In genomic region chr8:21906290-21906689, GRCm38 (mm10) we compare ENCODE assay signal across 17 mouse cellular contexts. TPM values are rescaled to one million over a fixed set of nuclear protein-coding genes. Genes with fewer than 3 reads are reported as not detected.
DNase-seq lines count a peak whose midpoint lies in the region; ATAC-seq and TF ChIP-seq lines count a peak whose summit lies in the region.
"Not testable (repeated sequence)": the region's sequence is repeated elsewhere in the genome, so short reads cannot be mapped to it uniquely, and the experiment has no call there.
"Had no signal": no experiment of that assay in that cellular context is flagged by ENCODE, and none has a peak within 500 bp of the region (broad histone marks: within the 10 kb centered on the region; RNA-seq: fewer than 3 reads in every experiment).

TSS of gene Defb11 (minus strand) at chr8:21906412.

- not testable (repeated sequence) for H3K9ac ChIP-seq in embryonic facial prominence, embryonic 14.5 days (ENCODE audit: low read depth, low read length); hindbrain, embryonic 14.5 days; limb, embryonic 14.5 days (ENCODE audit: low read depth, low read length, severe bottlenecking)

- H3K4me1 ChIP-seq in embryonic facial prominence, embryonic 14.5 days (ENCODE audit: control insufficient read depth, insufficient read depth, low read length); hindbrain, embryonic 14.5 days (replicated peaks; ENCODE audit: control insufficient read depth, insufficient read depth, low read length); kidney, adult 2 months (ENCODE audit: control insufficient read depth, insufficient read depth, low read length); limb, embryonic 14.5 days (ENCODE audit: control insufficient read depth, insufficient read depth, low read length): not testable (repeated sequence)

- not testable (repeated sequence) for ATAC-seq in embryonic facial prominence, embryonic 14.5 days (ENCODE audit: low read depth); limb, embryonic 14.5 days (ENCODE audit: low FRiP score, low read depth)
- ATAC-seq in hindbrain, embryonic 14.5 days (ENCODE audit: low FRiP score): peak; percentile 24; the same call in 1 of the 2 replicates

- not testable (repeated sequence) for H3K36me3 ChIP-seq in embryonic facial prominence, embryonic 14.5 days (ENCODE audit: control insufficient read depth, insufficient read depth, low read length); hindbrain, embryonic 14.5 days (replicated peaks; ENCODE audit: control insufficient read depth, insufficient read depth); kidney, adult 2 months (ENCODE audit: control insufficient read depth, insufficient read depth, low read length); limb, embryonic 14.5 days (ENCODE audit: control insufficient read depth, insufficient read depth, low read length)

- peak; percentile 20 for DNase-seq in embryonic facial prominence, embryonic 14.5 days (ENCODE audit: low spot score)
- peak; percentile 11 for DNase-seq in forelimb bud, embryonic 11.5 days (ENCODE audit: low read depth, low spot score)
- not testable (repeated sequence) for DNase-seq in hindbrain, embryonic 14.5 days (ENCODE audit: low spot score)
- peak; percentile 64 for DNase-seq in kidney, adult 2 months
- peak; percentile 25 to 66 for DNase-seq in kidney, postnatal 25 days
- peak; percentile 23 for DNase-seq in limb, embryonic 14.5 days (ENCODE audit: low spot score)
- peak; percentile 44 for DNase-seq in retina, embryonic 14.5 days (ENCODE audit: low spot score)

- not testable (repeated sequence) for H3K27ac ChIP-seq in embryonic facial prominence, embryonic 14.5 days (replicated peaks; ENCODE audit: low read depth, low read length); hindbrain, embryonic 14.5 days; limb, embryonic 14.5 days (replicated peaks; ENCODE audit: low read depth, low read length)
- peak within 1 kb of the TSS; percentile 17; the same call in 1 of the 2 replicates for H3K27ac ChIP-seq in kidney, adult 2 months (ENCODE audit: insufficient read depth, low read depth, low read length)

- not testable (repeated sequence) for TF ChIP-seq CTCF in kidney, adult 2 months (conservative IDR thresholded peaks at IDR 0.05; ENCODE audit: insufficient read depth, insufficient read length, low read depth, low read length)

- H3K9me3 ChIP-seq in embryonic facial prominence, embryonic 14.5 days (ENCODE audit: control insufficient read depth, low read length); hindbrain, embryonic 14.5 days (ENCODE audit: control insufficient read depth, low read length); limb, embryonic 14.5 days (ENCODE audit: control insufficient read depth, low read length): not testable (repeated sequence)

- not testable (repeated sequence) for H3K27me3 ChIP-seq in embryonic facial prominence, embryonic 14.5 days (replicated peaks; ENCODE audit: control insufficient read depth, insufficient read depth, low read length); hindbrain, embryonic 14.5 days (ENCODE audit: control insufficient read depth, insufficient read depth, low read length); kidney, adult 2 months (replicated peaks; ENCODE audit: control insufficient read depth, insufficient read depth, low read length); limb, embryonic 14.5 days (ENCODE audit: control insufficient read depth, insufficient read depth, low read length)

- not testable (repeated sequence) for H3K4me2 ChIP-seq in embryonic facial prominence, embryonic 14.5 days (ENCODE audit: low read depth, low read length); hindbrain, embryonic 14.5 days (replicated peaks); limb, embryonic 14.5 days (replicated peaks; ENCODE audit: low read depth, low read length, severe bottlenecking)

- TF ChIP-seq POLR2A in kidney, adult 2 months (IDR thresholded peaks at IDR 0.05; ENCODE audit: low read depth, low read length); limb, embryonic 14.5 days (IDR thresholded peaks at IDR 0.05; ENCODE audit: borderline replicate concordance, extremely low read depth, insufficient read depth, insufficient read length): not testable (repeated sequence)

- H3K4me3 ChIP-seq in embryonic facial prominence, embryonic 14.5 days (ENCODE audit: low read depth, low read length); hindbrain, embryonic 14.5 days (replicated peaks; ENCODE audit: low read length); kidney, adult 2 months (ENCODE audit: insufficient read depth, low read depth, low read length); limb, embryonic 14.5 days (replicated peaks; ENCODE audit: low read length): not testable (repeated sequence)

RNA-seq across cellular contexts. Expression of gene Defb11, which starts in this region (rescaled TPM):
- 3.3 TPM in 1 of 2 replicates, not detected in the other for polyA plus RNA-seq in embryonic facial prominence, embryonic 14.5 days (2014; fragmentation: Nextera tagmentation; extraction: Ambion mirVana)
- 31.1 and 57.9 TPM in 2 replicates for polyA plus RNA-seq in hindbrain, embryonic 14.5 days (2014; fragmentation: Nextera tagmentation; extraction: Ambion mirVana)
- 3.6 and 3.9 TPM in 2 replicates for polyA plus RNA-seq in kidney, adult 2 months (2012; rRNA removed)
- polyA plus RNA-seq in limb, embryonic 14.5 days (2012; rRNA removed): not detected in 2 replicates
- not detected in 2 replicates for polyA plus RNA-seq in limb, embryonic 14.5 days (2014; fragmentation: Nextera tagmentation; extraction: Ambion mirVana)
- polyA plus RNA-seq: C2C12; embryonic facial prominence, embryonic 15.5 days; frontal cortex, adult 2 months; heart, embryonic 15.5 days; intestine, embryonic 14.5 days; liver, embryonic 15.5 days; lung, embryonic 15.5 days; neural tube, embryonic 15.5 days; small intestine, adult 2 months; stomach, embryonic 16.5 days had no signal

Comparison
In these comparisons a context has a peak if more than half of its experiments do, and no peak if none do; other contexts are left out.
1. Peak in DNase-seq in limb, embryonic 14.5 days; RNA of the gene not detected or under 1 TPM.